Mouse (Mus musculus) neural tube, embryonic 11.5 days (tissue): Measurements from ENCODE around the gene Mttp. TPM values are rescaled to one million over a fixed set of nuclear protein-coding genes. Genes with fewer than 3 reads are reported as not detected.
A peak's percentile ranks its signal among the peaks of the same experiment; 100 is the strongest.

Experiments
- ATAC-seq: fragments of 200-750 bp; cut with Nextera tagmentation; 2 replicates; pipeline ENCODE4 v1.8.0; 2017; ENCODE audit warnings: moderate number of reproducible peaks, mild to moderate bottlenecking, moderate TSS enrichment, moderate library complexity; ENCODE audit not compliant: insufficient read depth, low FRiP score, low TSS enrichment
- DNase-seq: peaks from one replicate; pipeline ENCODE4 v3.0.0-alpha.2; 2015; ENCODE audit warnings: low spot score
- H3K27ac ChIP-seq: fragments of 300-500 bp; sonication (generic); 2 replicates; pipeline ENCODE4 v1.5.1; 2014; ENCODE audit warnings: low read depth, mild to moderate bottlenecking, low read length
- H3K27me3 ChIP-seq: fragments of 300-500 bp; sonication (generic); 2 replicates; pipeline ENCODE4 v1.6.1; 2014; ENCODE audit warnings: mild to moderate bottlenecking, low read length, mixed read lengths; ENCODE audit not compliant: control insufficient read depth, insufficient read depth
- H3K36me3 ChIP-seq: fragments of 300-500 bp; sonication (generic); 2 replicates; pipeline ENCODE4 v1.6.1; 2014; ENCODE audit warnings: mild to moderate bottlenecking, low read length, moderate library complexity, mixed read lengths; ENCODE audit not compliant: control insufficient read depth, insufficient read depth
- H3K4me1 ChIP-seq: fragments of 300-500 bp; sonication (generic); 2 replicates; pipeline ENCODE4 v1.6.1; 2014; ENCODE audit warnings: low read length, mixed read lengths; ENCODE audit not compliant: control insufficient read depth, insufficient read depth
- H3K4me2 ChIP-seq: fragments of 300-500 bp; sonication (generic); 2 replicates; pipeline ENCODE4 v1.6.1; 2014; ENCODE audit warnings: low read depth, mild to moderate bottlenecking, moderate library complexity
- H3K4me3 ChIP-seq: fragments of 300-500 bp; sonication (generic); 2 replicates; pipeline ENCODE4 v1.5.1; 2014; ENCODE audit warnings: low read depth, low read length
- H3K9ac ChIP-seq: fragments of 300-500 bp; sonication (generic); 2 replicates; pipeline ENCODE4 v1.6.1; 2014; ENCODE audit warnings: mild to moderate bottlenecking, low read length
- H3K9me3 ChIP-seq: fragments of 300-500 bp; sonication (generic); 2 replicates; pipeline ENCODE4 v1.6.1; 2016; ENCODE audit warnings: low read length; ENCODE audit not compliant: control insufficient read depth
- WGBS: fragments of 180-500 bp; shearing (Covaris S2); extraction: QIAGEN DNeasy Blood & Tissue Kit; methylation state at CpG from one replicate; pipeline ENCODE4 v1.1.7; 2014; 5-methylcytosine and 5-hydroxymethylcytosine counted together
- polyA plus RNA-seq: library from polyadenylated mRNA; unstranded; fragments of >200 nt; fragmentation: Nextera tagmentation; extraction: Ambion mirVana; gene quantifications from 2 replicates; pipeline ENCODE4 v1.2.1, GENCODE M21; 2014

Gene Mttp
- polyA plus RNA-seq, 1 experiment from 2014 or later = 7.8 TPM

DNA sequence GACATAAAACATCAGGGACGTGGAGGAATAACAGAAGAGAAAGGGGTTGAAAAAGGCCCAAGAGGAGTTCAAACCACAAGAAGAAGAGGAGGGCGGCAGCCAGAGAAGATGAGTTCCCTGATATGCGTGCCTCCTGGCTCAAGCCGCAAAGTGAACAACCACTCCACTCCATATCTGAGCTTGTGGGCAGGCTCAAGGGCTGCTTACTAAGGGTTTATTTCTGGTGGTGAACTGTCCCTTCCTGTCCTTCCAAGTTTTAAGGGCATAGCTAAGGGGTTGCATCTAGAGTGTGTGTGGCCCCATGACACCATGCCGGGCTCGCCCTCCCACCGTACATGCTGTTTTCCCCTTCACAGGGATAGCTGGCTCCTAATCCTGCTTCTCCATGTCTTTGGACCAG lies 84.3 kb downstream of the Mttp start:
- no peaks in the 10 kb centered on the region for H3K27me3 ChIP-seq
- H3K4me2 ChIP-seq = no peak overlapping the region
- DNase-seq = no peak
- no peak for ATAC-seq
- no peak overlapping the region for H3K9ac ChIP-seq
- H3K4me1 ChIP-seq = no peaks in the 10 kb centered on the region
- H3K4me3 ChIP-seq = no peak overlapping the region
- H3K27ac ChIP-seq = no peak overlapping the region
- H3K36me3 ChIP-seq = no peaks in the 10 kb centered on the region
- H3K9me3 ChIP-seq = no peaks in the 10 kb centered on the region
- 95% methylated on average over 7 of the region's 7 CpGs for WGBS

GRCm38 (mm10) chr3:138058226-138058625 lies 86.5 kb downstream of the Mttp start:
- Histone ChIP-seq H3K36me3 (no peaks in the 10 kb centered on the region), H3K27me3 (no peaks in the 10 kb centered on the region), H3K9ac (no peak overlapping the region), H3K27ac (no peak overlapping the region), H3K4me3 (no peak overlapping the region), H3K4me2 (no peak overlapping the region), H3K4me1 (no peaks in the 10 kb centered on the region), H3K9me3 (no peaks in the 10 kb centered on the region)
- DNase-seq (no peak), ATAC-seq (no peak)
- 63% methylated on average over 4 of the region's 4 CpGs for WGBS

GRCm38 (mm10) chr3:138056976-138057375 lies 87.8 kb downstream of the Mttp start:
- 77% methylated on average over 7 of the region's 7 CpGs for WGBS
- no peak overlapping the region for H3K4me2 ChIP-seq

DNA sequence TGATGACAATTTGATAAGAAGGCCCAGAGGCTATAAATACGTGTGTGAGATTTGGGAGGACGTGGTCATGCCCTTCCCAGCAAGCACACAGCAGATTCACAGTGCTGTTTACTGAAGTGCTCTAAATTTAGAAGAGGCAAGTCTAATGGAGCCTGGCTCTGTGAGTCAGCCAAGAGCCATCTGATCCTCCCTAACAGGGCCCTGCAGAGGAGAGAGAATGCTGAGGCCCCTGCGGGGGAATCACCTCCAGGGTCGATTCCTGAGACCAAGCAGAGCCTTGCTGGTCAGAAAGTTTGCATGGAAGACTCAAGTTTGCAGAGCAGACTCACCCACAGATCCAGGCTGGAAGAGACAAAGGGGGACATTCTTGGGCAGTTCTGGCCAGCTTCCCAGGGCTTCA lies 90.8 kb downstream of the Mttp start:
- DNase-seq = no peak

More at GRCm38 (mm10) chr3:138056976-138057375, 87.8 kb downstream of the Mttp start:
- H3K36me3 ChIP-seq = no peaks in the 10 kb centered on the region
- no peaks in the 10 kb centered on the region for H3K27me3 ChIP-seq
- H3K9me3 ChIP-seq = no peaks in the 10 kb centered on the region
- DNase-seq (no peak), ATAC-seq (no peak)
- H3K9ac ChIP-seq = no peak overlapping the region
- H3K4me1 ChIP-seq = no peaks in the 10 kb centered on the region
- no peak overlapping the region for H3K27ac ChIP-seq
- no peak overlapping the region for H3K4me3 ChIP-seq

DNA sequence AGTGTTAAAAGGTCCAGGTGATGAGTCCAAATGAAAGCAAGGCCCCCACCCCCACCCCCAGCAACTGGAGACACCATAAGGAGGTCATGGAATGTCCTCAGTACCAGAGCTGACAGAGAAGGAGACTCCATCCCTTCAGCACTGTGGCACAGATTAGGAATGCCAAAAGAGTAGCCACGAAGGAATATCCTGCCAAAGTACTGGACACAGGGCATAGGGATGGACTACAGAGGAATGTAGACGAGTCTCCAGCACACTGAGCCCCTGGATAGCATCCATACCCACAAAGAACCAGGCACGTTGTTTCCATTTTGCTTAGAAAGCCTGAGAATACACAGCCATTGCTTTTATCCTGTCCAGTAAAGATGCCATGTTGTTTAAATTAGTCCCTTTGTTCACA lies 93.3 kb downstream of the Mttp start:
- no peak overlapping the region for H3K4me3 ChIP-seq
- ATAC-seq (no peak), DNase-seq (no peak)
- no peaks in the 10 kb centered on the region for H3K4me1 ChIP-seq
- H3K9me3 ChIP-seq = no peaks in the 10 kb centered on the region
- no peak overlapping the region for H3K4me2 ChIP-seq
- no peaks in the 10 kb centered on the region for H3K36me3 ChIP-seq
- no peaks in the 10 kb centered on the region for H3K27me3 ChIP-seq
- no peak overlapping the region for H3K27ac ChIP-seq
- H3K9ac ChIP-seq = no peak overlapping the region
- WGBS = 84% methylated on average over 3 of the region's 3 CpGs

More for the DNA sequence above, 90.8 kb downstream of the Mttp start:
- Histone ChIP-seq H3K27ac (no peak overlapping the region), H3K4me1 (no peaks in the 10 kb centered on the region), H3K36me3 (no peaks in the 10 kb centered on the region), H3K9me3 (no peaks in the 10 kb centered on the region), H3K4me2 (no peak overlapping the region), H3K27me3 (no peaks in the 10 kb centered on the region), H3K9ac (no peak overlapping the region), H3K4me3 (no peak overlapping the region)
- ATAC-seq = no peak
- 39% methylated on average over 4 of the region's 4 CpGs for WGBS

- no peaks in the 10 kb centered on the region for H3K4me1 ChIP-seq
- no peak overlapping the region for H3K9ac ChIP-seq
- no peaks in the 10 kb centered on the region for H3K36me3 ChIP-seq
- no peak overlapping the region for H3K4me3 ChIP-seq
- ATAC-seq (no peak), DNase-seq (no peak)
- H3K4me2 ChIP-seq = no peak overlapping the region
- no peaks in the 10 kb centered on the region for H3K9me3 ChIP-seq
- no peak overlapping the region for H3K27ac ChIP-seq
- no peaks in the 10 kb centered on the region for H3K27me3 ChIP-seq
- WGBS = 47% methylated on average over 11 of the region's 11 CpGs
Observed at GRCm38 (mm10) chr3:138050772-138051171, 94.0 kb downstream of the Mttp start.

DNA sequence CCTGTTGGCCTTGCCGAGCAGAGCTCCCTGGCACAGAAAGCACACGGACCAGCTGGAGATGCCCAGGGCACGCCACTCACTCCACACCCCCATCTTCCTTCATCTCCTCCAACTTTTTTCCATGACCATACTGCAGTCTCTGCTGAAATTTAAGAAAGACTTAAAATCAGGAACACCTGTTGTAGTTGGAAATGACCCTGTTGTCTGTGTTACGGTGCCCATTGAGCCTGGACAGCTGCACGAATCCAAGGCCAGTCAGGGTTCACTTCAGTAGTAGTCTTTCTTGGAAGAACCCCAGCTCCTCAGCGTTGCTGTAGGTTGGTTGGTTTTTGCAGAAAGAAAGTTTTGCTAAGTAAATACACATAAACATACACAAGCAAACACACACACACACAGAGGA lies 95.2 kb downstream of the Mttp start:
- Histone ChIP-seq H3K27ac (no peak overlapping the region), H3K36me3 (no peaks in the 10 kb centered on the region), H3K4me1 (no peaks in the 10 kb centered on the region), H3K27me3 (no peaks in the 10 kb centered on the region), H3K4me2 (no peak overlapping the region), H3K4me3 (no peak overlapping the region), H3K9me3 (no peaks in the 10 kb centered on the region), H3K9ac (no peak overlapping the region)
- DNase-seq (no peak), ATAC-seq (no peak)
- WGBS = 85% methylated on average over 6 of the region's 6 CpGs

- Histone ChIP-seq H3K9me3 (no peaks in the 10 kb centered on the region), H3K27ac (no peak overlapping the region), H3K4me3 (no peak overlapping the region), H3K36me3 (no peaks in the 10 kb centered on the region), H3K27me3 (no peaks in the 10 kb centered on the region), H3K4me1 (peaks cover 3% of the 10 kb centered on the region; the same call in 1 of the 2 replicates), H3K9ac (no peak overlapping the region), H3K4me2 (no peak overlapping the region)
- WGBS = 82% methylated on average over 7 of the region's 7 CpGs
- ATAC-seq (no peak), DNase-seq (no peak)
Observed at GRCm38 (mm10) chr3:138043316-138043715, 101.5 kb downstream of the Mttp start.

DNA sequence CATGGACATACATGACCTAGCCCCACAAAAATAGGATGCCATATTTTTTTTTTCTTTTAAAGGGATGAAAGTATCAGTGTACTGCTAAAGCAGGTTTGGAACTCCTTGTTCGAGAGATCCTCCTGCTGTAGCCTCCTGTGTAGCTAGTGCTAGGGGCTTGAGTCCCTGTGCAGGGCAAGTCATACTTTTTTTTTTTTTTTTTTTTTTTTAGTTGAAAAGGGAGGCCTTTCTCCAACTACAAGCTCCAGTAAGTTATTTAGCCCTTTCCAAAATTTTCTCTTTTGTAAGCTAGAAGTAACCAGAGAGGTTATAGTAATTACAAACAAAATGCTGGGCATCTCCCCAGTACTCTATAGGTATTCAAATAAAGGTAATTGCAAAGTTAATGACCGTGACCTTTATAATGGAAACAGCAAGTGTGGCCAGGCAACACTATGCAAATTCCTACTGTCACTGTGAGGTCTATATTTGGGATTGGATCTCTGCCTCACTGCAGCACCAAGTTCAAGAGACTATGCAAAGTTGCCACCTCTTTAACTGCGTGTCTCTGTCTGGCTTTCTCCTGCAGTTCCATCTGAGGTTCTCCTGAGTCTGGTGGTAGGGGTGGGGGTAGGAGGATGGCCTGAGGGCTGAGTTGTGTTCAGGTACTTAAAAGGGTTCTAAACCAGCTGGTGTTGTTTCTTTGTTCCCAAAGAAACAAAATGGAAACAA lies 103.0 kb downstream of the Mttp start:
- ATAC-seq (0 out of 2 replicates have a peak, but pooled peaks have one; percentile 45), DNase-seq (no peak)
- 57% methylated on average over 3 of the region's 3 CpGs for WGBS
- H3K36me3 ChIP-seq = no peaks in the 10 kb centered on the region
- peaks cover 3% of the 10 kb centered on the region; the same call in 1 of the 2 replicates for H3K4me1 ChIP-seq
- no peak overlapping the region for H3K4me3 ChIP-seq
- no peak overlapping the region for H3K4me2 ChIP-seq
- H3K9ac ChIP-seq = no peak overlapping the region
- H3K9me3 ChIP-seq = no peaks in the 10 kb centered on the region
- no peaks in the 10 kb centered on the region for H3K27me3 ChIP-seq
- no peak overlapping the region for H3K27ac ChIP-seq
